Mouse (Mus musculus) embryonic facial prominence, embryonic 15.5 days (tissue): ENCODE results near the gene Etnppl. TPM values are rescaled to one million over a fixed set of nuclear protein-coding genes. Genes with fewer than 3 reads are reported as not detected.

Experiments used
- ATAC-seq: fragments of 200-750 bp; cut with Nextera tagmentation; 2 replicates; pipeline ENCODE4 v1.8.0; 2017; ENCODE audit warnings: low read depth, moderate TSS enrichment; ENCODE audit not compliant: insufficient number of reproducible peaks, low FRiP score, low TSS enrichment
- H3K27ac ChIP-seq: fragments of 300-500 bp; sonication (generic); replicated peaks from 2 replicates; pipeline ENCODE4 v1.5.1; 2015; ENCODE audit warnings: mild to moderate bottlenecking, inconsistent platforms
- H3K27me3 ChIP-seq: fragments of 300-500 bp; sonication (generic); 2 replicates; pipeline ENCODE4 v1.6.1; 2015; ENCODE audit warnings: inconsistent platforms
- H3K36me3 ChIP-seq: fragments of 300-500 bp; sonication (generic); 2 replicates; pipeline ENCODE4 v1.6.1; 2015; ENCODE audit warnings: mild to moderate bottlenecking, inconsistent platforms
- H3K4me1 ChIP-seq: fragments of 300-500 bp; sonication (generic); 2 replicates; pipeline ENCODE4 v1.6.1; 2015; ENCODE audit warnings: inconsistent platforms
- H3K4me2 ChIP-seq: fragments of 300-500 bp; sonication (generic); replicated peaks from 2 replicates; pipeline ENCODE4 v1.6.1; 2015; ENCODE audit warnings: mild to moderate bottlenecking, inconsistent platforms
- H3K4me3 ChIP-seq: fragments of 300-500 bp; sonication (generic); replicated peaks from 2 replicates; pipeline ENCODE4 v1.5.1; 2015; ENCODE audit warnings: mild to moderate bottlenecking, inconsistent platforms
- H3K9ac ChIP-seq: fragments of 300-500 bp; sonication (generic); 2 replicates; pipeline ENCODE4 v1.6.1; 2015; ENCODE audit warnings: inconsistent platforms
- H3K9me3 ChIP-seq: fragments of 300-500 bp; sonication (generic); replicated peaks from 2 replicates; pipeline ENCODE4 v1.6.1; 2016; ENCODE audit warnings: inconsistent platforms
- WGBS: fragments of 180-500 bp; shearing (Covaris S2); methylation state at CpG from one replicate; pipeline ENCODE4 v1.1.7; 2015; 5-methylcytosine and 5-hydroxymethylcytosine counted together
- polyA plus RNA-seq: library from polyadenylated mRNA; unstranded; fragments of >200 nt; fragmentation: Nextera tagmentation; extraction: Ambion mirVana; gene quantifications from 2 replicates; pipeline ENCODE4 v1.2.1, GENCODE M21; 2015

Gene Etnppl
- 0.09 and 0.24 TPM in 2 replicates for polyA plus RNA-seq

DNA sequence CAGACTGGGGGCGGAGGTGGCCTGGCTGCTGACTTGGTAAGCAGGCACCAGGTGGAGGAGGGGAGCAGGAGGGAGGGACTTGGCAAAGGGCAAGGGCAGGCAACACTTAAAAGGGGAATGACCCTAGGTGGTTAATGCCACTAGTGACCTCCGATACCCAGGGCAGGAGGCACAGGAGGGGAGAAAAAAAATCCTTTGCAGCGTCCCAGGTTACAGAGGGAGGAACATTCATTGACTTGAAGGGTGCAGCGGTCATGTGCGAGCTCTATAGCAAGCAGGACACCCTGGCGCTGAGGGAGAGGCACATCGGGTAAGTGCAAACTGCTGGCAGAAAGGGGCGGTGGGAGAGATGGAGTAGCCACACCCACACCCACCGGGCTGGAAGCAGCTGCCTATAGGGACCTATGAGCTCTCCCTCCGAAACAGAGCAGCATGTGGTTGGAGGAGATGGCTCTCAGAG, at the start of gene Etnppl:
Gene Etnppl (plus strand): TSS at position 10 of the 460 bp plus-strand sequence.
- H3K36me3 ChIP-seq, result no peaks in the 10 kb centered on the region
- no peak within 1 kb of the TSS for H3K27ac ChIP-seq
- H3K4me2 ChIP-seq, result peak within 1 kb of the TSS; percentile 51
- H3K4me1 ChIP-seq, result peaks cover 9% of the 10 kb centered on the region
- WGBS, result 5% methylated on average over 10 of the region's 10 CpGs
- no peak within 1 kb of the TSS for H3K9ac ChIP-seq
- H3K27me3 ChIP-seq, result peaks cover 2% of the 10 kb centered on the region; the same call in 1 of the 2 replicates
- ATAC-seq, result no peak
- H3K9me3 ChIP-seq, result no peaks in the 10 kb centered on the region
- peak within 1 kb of the TSS; percentile 21 for H3K4me3 ChIP-seq

- no peaks in the 10 kb centered on the region for H3K9me3 ChIP-seq
- no peak overlapping the region for H3K9ac ChIP-seq
- no peak overlapping the region for H3K4me2 ChIP-seq
- H3K4me3 ChIP-seq, result no peak overlapping the region
- H3K4me1 ChIP-seq, result no peaks in the 10 kb centered on the region
- H3K36me3 ChIP-seq, result no peaks in the 10 kb centered on the region
- H3K27ac ChIP-seq, result no peak overlapping the region
- ATAC-seq, result no peak
- no peaks in the 10 kb centered on the region for H3K27me3 ChIP-seq
- WGBS, result 79% methylated on average over 16 of the region's 16 CpGs
Observed at GRCm38 (mm10) chr3:130568331-130569095, 48.7 kb upstream of the Etnppl start.

GRCm38 (mm10) chr3:130573243-130573642, 44.0 kb upstream of the Etnppl start:
- no peak for ATAC-seq
- Histone ChIP-seq H3K9me3 (no peaks in the 10 kb centered on the region), H3K9ac (no peak overlapping the region), H3K4me1 (no peaks in the 10 kb centered on the region), H3K4me3 (no peak overlapping the region), H3K36me3 (no peaks in the 10 kb centered on the region), H3K27me3 (no peaks in the 10 kb centered on the region), H3K4me2 (no peak overlapping the region), H3K27ac (no peak overlapping the region)
- WGBS, result 78% methylated on average over 5 of the region's 5 CpGs

- Histone ChIP-seq H3K27ac (no peak overlapping the region), H3K27me3 (0 out of 2 replicates have a peak, but pooled peaks cover under 1% of the 10 kb centered on the region), H3K9ac (no peak overlapping the region), H3K4me3 (no peak overlapping the region), H3K4me2 (no peak overlapping the region), H3K4me1 (peaks cover 3% of the 10 kb centered on the region), H3K36me3 (no peaks in the 10 kb centered on the region), H3K9me3 (no peaks in the 10 kb centered on the region)
- ATAC-seq, result no peak
- 23% methylated on average over 5 of the region's 5 CpGs for WGBS
Observed at GRCm38 (mm10) chr3:130574652-130575051, 42.6 kb upstream of the Etnppl start.

DNA sequence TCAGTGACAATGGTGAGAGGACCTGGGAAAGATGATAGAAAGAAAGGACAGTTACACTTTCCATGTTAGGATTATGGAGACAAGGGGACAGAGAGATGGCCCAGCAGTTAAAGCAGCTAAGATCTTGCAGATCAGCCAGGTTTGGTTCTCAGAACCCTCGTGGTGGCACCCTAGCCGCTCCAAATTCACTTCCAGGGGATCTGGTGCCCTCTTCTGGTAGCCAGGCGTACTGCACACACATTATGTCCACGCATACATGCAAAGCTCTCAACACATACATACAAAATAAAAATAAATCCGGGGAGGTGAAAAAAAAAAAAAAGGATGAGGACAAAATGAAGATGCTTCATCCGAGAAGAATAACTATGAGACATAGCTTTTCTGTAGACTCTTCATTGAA, 40.6 kb upstream of the Etnppl start:
- Histone ChIP-seq H3K9me3 (no peaks in the 10 kb centered on the region), H3K9ac (no peak overlapping the region), H3K4me1 (peaks cover 7% of the 10 kb centered on the region), H3K27me3 (0 out of 2 replicates have a peak, but pooled peaks cover 3% of the 10 kb centered on the region), H3K27ac (no peak overlapping the region), H3K4me3 (no peak overlapping the region), H3K4me2 (no peak overlapping the region), H3K36me3 (no peaks in the 10 kb centered on the region)
- 64% methylated on average over 6 of the region's 6 CpGs for WGBS
- ATAC-seq, result no peak

DNA sequence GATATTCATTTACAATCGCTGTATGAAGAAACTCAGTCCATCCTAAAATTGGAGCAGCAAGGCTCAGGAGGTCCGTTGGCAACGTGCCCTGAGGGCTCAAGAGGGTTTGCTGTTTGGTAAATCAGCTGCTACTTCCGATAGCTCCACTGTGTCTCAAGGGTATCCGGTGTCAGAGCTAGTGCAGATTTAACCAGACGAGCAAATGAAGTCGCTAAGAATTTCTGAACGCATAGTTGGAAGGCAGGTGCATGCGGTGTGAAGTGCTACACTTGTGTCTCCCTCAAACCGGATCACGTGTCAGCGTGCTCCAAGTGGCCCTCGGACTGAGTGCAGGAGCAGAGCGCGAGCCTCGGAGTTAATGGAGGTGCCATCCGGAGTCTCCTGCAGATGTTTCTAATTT, 37.7 kb upstream of the Etnppl start:
- Histone ChIP-seq H3K27ac (no peak overlapping the region), H3K4me3 (no peak overlapping the region), H3K4me2 (0 out of 2 replicates have a peak overlapping the region, but pooled peaks have one; percentile 4), H3K9ac (no peak overlapping the region), H3K4me1 (peaks cover 7% of the 10 kb centered on the region), H3K27me3 (0 out of 2 replicates have a peak, but pooled peaks cover 3% of the 10 kb centered on the region), H3K9me3 (no peaks in the 10 kb centered on the region), H3K36me3 (no peaks in the 10 kb centered on the region)
- 17% methylated on average over 17 of the region's 17 CpGs for WGBS
- ATAC-seq, result peak; percentile 51; the same call in 1 of the 2 replicates

GRCm38 (mm10) chr3:130581577-130581976, 35.7 kb upstream of the Etnppl start:
- Histone ChIP-seq H3K27me3 (0 out of 2 replicates have a peak, but pooled peaks cover 3% of the 10 kb centered on the region), H3K4me1 (peaks cover 7% of the 10 kb centered on the region), H3K9ac (no peak overlapping the region), H3K36me3 (no peaks in the 10 kb centered on the region), H3K4me2 (no peak overlapping the region), H3K4me3 (no peak overlapping the region), H3K9me3 (no peaks in the 10 kb centered on the region), H3K27ac (no peak overlapping the region)
- no peak for ATAC-seq
- 86% methylated on average over 2 of the region's 2 CpGs for WGBS

GRCm38 (mm10) chr3:130582903-130583664, 34.2 kb upstream of the Etnppl start:
- Histone ChIP-seq H3K9ac (no peak overlapping the region), H3K4me2 (no peak overlapping the region), H3K9me3 (no peaks in the 10 kb centered on the region), H3K4me1 (peaks cover 11% of the 10 kb centered on the region), H3K27ac (no peak overlapping the region), H3K27me3 (0 out of 2 replicates have a peak, but pooled peaks cover 3% of the 10 kb centered on the region), H3K36me3 (no peaks in the 10 kb centered on the region), H3K4me3 (no peak overlapping the region)
- 76% methylated on average over 13 of the region's 13 CpGs for WGBS
- no peak for ATAC-seq

DNA sequence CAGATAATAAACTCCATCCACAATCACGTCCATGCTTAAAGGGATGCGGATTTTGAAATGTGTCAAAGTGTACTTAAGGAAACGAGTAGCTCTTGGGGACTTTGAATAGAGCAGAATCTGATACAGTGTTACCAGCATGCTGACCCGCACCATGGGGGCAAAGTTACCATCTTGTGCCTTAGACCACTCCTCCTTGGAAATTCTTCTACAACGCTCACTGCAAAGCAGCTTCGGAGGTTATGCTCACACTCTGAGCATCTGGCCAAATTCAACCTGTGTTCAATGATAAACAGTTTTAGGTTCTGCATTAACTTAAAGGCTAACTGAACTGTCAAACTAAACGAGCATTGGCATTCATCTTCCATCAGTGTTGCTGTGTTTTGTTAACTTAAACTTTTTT, 33.2 kb upstream of the Etnppl start:
- WGBS, result 75% methylated on average over 7 of the region's 7 CpGs
- no peak for ATAC-seq

DNA sequence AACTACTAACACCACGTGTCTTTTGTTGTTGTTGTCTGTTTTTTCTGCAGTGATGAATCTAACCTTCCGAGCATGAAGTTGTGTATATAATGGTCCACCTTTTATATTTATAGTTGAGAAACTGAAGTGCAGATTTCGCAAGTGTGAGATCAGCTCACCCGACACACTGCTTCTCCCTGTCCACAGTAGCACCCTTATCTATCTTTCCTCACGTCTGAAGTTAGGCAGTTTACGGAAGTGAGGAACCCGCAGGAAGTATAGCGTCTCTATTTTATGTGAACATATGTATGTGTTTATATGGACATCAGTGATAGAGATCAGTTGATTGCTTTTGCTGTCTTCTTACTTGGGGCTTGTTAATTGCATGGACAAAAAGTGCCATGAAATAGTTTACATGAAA, 22.2 kb upstream of the Etnppl start:
- Histone ChIP-seq H3K27ac (no peak overlapping the region), H3K4me1 (no peaks in the 10 kb centered on the region), H3K27me3 (no peaks in the 10 kb centered on the region), H3K4me2 (no peak overlapping the region), H3K4me3 (no peak overlapping the region), H3K9ac (no peak overlapping the region), H3K36me3 (no peaks in the 10 kb centered on the region), H3K9me3 (no peaks in the 10 kb centered on the region)
- no peak for ATAC-seq
- 89% methylated on average over 8 of the region's 8 CpGs for WGBS

More for the DNA sequence above, 33.2 kb upstream of the Etnppl start:
- H3K4me3 ChIP-seq, result no peak overlapping the region
- no peak overlapping the region for H3K9ac ChIP-seq
- H3K4me2 ChIP-seq, result no peak overlapping the region
- H3K27me3 ChIP-seq, result 0 out of 2 replicates have a peak, but pooled peaks cover 3% of the 10 kb centered on the region
- H3K36me3 ChIP-seq, result no peaks in the 10 kb centered on the region
- H3K4me1 ChIP-seq, result peaks cover 11% of the 10 kb centered on the region
- H3K9me3 ChIP-seq, result no peaks in the 10 kb centered on the region
- H3K27ac ChIP-seq, result no peak overlapping the region

DNA sequence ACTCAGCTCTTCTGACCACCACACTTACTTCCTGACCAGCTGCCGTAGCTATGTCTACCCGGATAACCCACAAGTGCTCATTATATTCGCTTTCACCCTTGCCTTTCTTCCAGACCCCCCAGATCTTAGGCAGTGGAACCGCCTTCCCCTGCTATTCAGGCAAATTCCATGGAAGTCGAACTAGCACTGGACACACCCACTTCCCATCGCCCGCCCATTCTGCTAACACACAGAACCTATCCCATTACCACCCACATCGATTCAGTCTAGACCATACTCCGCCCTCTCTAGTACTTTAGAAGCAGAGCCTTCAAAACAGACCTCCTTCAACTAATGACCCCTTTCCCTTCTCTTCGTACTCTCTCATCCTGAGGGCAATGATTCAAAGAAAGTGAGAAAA, 15.8 kb upstream of the Etnppl start:
- Histone ChIP-seq H3K9ac (no peak overlapping the region), H3K4me3 (no peak overlapping the region), H3K4me1 (no peaks in the 10 kb centered on the region), H3K27me3 (no peaks in the 10 kb centered on the region), H3K36me3 (no peaks in the 10 kb centered on the region), H3K27ac (no peak overlapping the region), H3K9me3 (no peaks in the 10 kb centered on the region), H3K4me2 (no peak overlapping the region)
- ATAC-seq, result peak; percentile 29; the same call in 1 of the 2 replicates
- WGBS, result 64% methylated on average over 10 of the region's 10 CpGs
